Mouse (Mus musculus) heart, postnatal 0 days (tissue): Measurements from ENCODE around the gene Ndufs8.

Experiments used
- CTCF ChIP-seq: IDR thresholded peaks from 2 replicates; pipeline ENCODE4 v1.5.1; 2016; ENCODE audit warnings: antibody characterized with exemption, control low read depth, low read depth
- EP300 ChIP-seq: IDR thresholded peaks from 2 replicates; pipeline ENCODE4 v1.6.1; 2016; ENCODE audit warnings: antibody characterized with exemption, low read depth

- TF ChIP-seq CTCF (no peak), EP300 (no peak)
Observed at GRCm38 (mm10) chr19:3882214-3882613, 30.4 kb downstream of the Ndufs8 start.
